ENCODE assay signal across 19 mouse cellular contexts in the genomic region with DNA sequence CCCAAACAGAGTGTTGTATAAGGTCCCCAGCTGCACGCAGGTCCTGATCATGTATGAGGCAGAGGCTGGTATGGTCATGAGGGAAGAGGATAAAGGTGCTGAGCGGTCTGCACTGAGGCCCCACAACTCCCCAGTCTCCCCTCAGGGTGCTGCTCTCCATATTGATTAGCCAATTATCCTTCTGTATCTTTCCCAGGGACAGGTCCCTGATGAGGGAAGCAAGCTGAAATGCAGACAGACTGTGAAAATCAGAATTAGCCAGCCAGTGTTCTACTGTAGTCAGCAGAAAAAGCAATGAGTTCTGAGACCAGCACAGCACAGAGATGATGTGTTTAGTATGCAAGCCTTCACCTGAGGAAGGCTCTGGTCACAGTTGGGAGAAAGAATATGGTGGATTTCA.
DNase-seq lines count a peak whose midpoint lies in the region; ATAC-seq and TF ChIP-seq lines count a peak whose summit lies in the region.
"Had no signal": no experiment of that assay in that cellular context is flagged by ENCODE, and none has a peak within 500 bp of the region (broad histone marks: within the 10 kb centered on the region; RNA-seq: fewer than 3 reads in every experiment).

No protein-coding gene starts in this region.

- 0 out of 2 replicates have a peak overlapping the region, but pooled peaks have one; percentile 2 for H3K9ac ChIP-seq in forebrain, embryonic 13.5 days
- no peak overlapping the region for H3K9ac ChIP-seq in hindbrain, embryonic 15.5 days
- H3K9ac ChIP-seq in midbrain, postnatal 0 days (replicated peaks; ENCODE audit: low read length, poor library complexity, severe bottlenecking) = no peak overlapping the region
- no peak overlapping the region for H3K9ac ChIP-seq in stomach, postnatal 0 days (ENCODE audit: low read length)
- H3K9ac ChIP-seq: embryonic facial prominence, embryonic 13.5 days; heart, embryonic 15.5 days; limb, embryonic 13.5 days; liver, embryonic 14.5 days had no signal

- no peaks in the 10 kb centered on the region for H3K27me3 ChIP-seq in forebrain, embryonic 13.5 days
- H3K27me3 ChIP-seq in hindbrain, embryonic 15.5 days = no peaks in the 10 kb centered on the region
- no peaks in the 10 kb centered on the region for H3K27me3 ChIP-seq in midbrain, postnatal 0 days (ENCODE audit: insufficient read depth, low read length)
- H3K27me3 ChIP-seq in stomach, postnatal 0 days (ENCODE audit: control insufficient read depth, insufficient read depth, low read length) = no peaks in the 10 kb centered on the region
- H3K27me3 ChIP-seq: CH12.LX; embryonic facial prominence, embryonic 13.5 days; heart, embryonic 15.5 days; limb, embryonic 13.5 days had no signal

- H3K27ac ChIP-seq in forebrain, embryonic 13.5 days = peak overlapping the region; percentile 26
- peak overlapping the region; percentile 76 for H3K27ac ChIP-seq in hindbrain, embryonic 15.5 days (replicated peaks)
- H3K27ac ChIP-seq in midbrain, postnatal 0 days (ENCODE audit: low read depth, low read length) = peak overlapping the region; percentile 33
- H3K27ac ChIP-seq in stomach, postnatal 0 days (replicated peaks) = no peak overlapping the region
- H3K27ac ChIP-seq: embryonic facial prominence, embryonic 13.5 days; heart, embryonic 15.5 days; limb, embryonic 13.5 days; liver, embryonic 14.5 days had no signal

- TF ChIP-seq EP300 in stomach, postnatal 0 days (optimal IDR thresholded peaks at IDR 0.05) = no peak

- H3K9me3 ChIP-seq in forebrain, embryonic 13.5 days (replicated peaks) = no peaks in the 10 kb centered on the region
- H3K9me3 ChIP-seq in hindbrain, embryonic 15.5 days = no peaks in the 10 kb centered on the region
- no peaks in the 10 kb centered on the region for H3K9me3 ChIP-seq in midbrain, postnatal 0 days (ENCODE audit: low read length)
- H3K9me3 ChIP-seq in stomach, postnatal 0 days (ENCODE audit: control insufficient read depth, low read length) = no peaks in the 10 kb centered on the region
- H3K9me3 ChIP-seq: embryonic facial prominence, embryonic 13.5 days; heart, embryonic 15.5 days; limb, embryonic 13.5 days had no signal

- no peak for TF ChIP-seq CTCF in midbrain, postnatal 0 days (IDR thresholded peaks at IDR 0.05)
- TF ChIP-seq CTCF in stomach, postnatal 0 days (IDR thresholded peaks at IDR 0.05; ENCODE audit: low read depth) = no peak

- ATAC-seq in frontal cortex, adult (ENCODE audit: low TSS enrichment) = peak; percentile 20; the same call in 1 of the 2 replicates
- no peak for ATAC-seq in forebrain, embryonic 13.5 days
- peak; percentile 75 for ATAC-seq in hindbrain, embryonic 15.5 days (ENCODE audit: low FRiP score, low read depth)
- peak; percentile 50; the same call in 1 of the 2 replicates for ATAC-seq in midbrain, postnatal 0 days (ENCODE audit: low FRiP score)
- no peak for ATAC-seq in stomach, postnatal 0 days (ENCODE audit: low FRiP score, low TSS enrichment)

- 51% methylated on average over 2 of the region's 2 CpGs for WGBS in forebrain, embryonic 13.5 days
- 47% methylated on average over 2 of the region's 2 CpGs for WGBS in hindbrain, embryonic 15.5 days
- 41% methylated on average over 2 of the region's 2 CpGs for WGBS in midbrain, postnatal 0 days
- WGBS in stomach, postnatal 0 days = 98% methylated on average over 2 of the region's 2 CpGs

- H3K4me3 ChIP-seq in forebrain, embryonic 13.5 days = no peak overlapping the region
- no peak overlapping the region for H3K4me3 ChIP-seq in hindbrain, embryonic 15.5 days
- no peak overlapping the region for H3K4me3 ChIP-seq in midbrain, postnatal 0 days (ENCODE audit: low read depth, low read length)
- no peak overlapping the region for H3K4me3 ChIP-seq in stomach, postnatal 0 days (ENCODE audit: low read depth, low read length)
- H3K4me3 ChIP-seq: embryonic facial prominence, embryonic 13.5 days; heart, adult 2 months; heart, embryonic 15.5 days; limb, embryonic 13.5 days; myocyte had no signal

- H3K4me1 ChIP-seq in forebrain, embryonic 13.5 days = peaks cover 19% of the 10 kb centered on the region
- peaks cover 33% of the 10 kb centered on the region for H3K4me1 ChIP-seq in hindbrain, embryonic 15.5 days (replicated peaks)
- H3K4me1 ChIP-seq in midbrain, postnatal 0 days (ENCODE audit: insufficient read depth, low read length) = peaks cover 7% of the 10 kb centered on the region
- H3K4me1 ChIP-seq in stomach, postnatal 0 days (replicated peaks; ENCODE audit: control insufficient read depth, insufficient read depth) = no peaks in the 10 kb centered on the region
- H3K4me1 ChIP-seq: embryonic facial prominence, embryonic 13.5 days; limb, embryonic 13.5 days had no signal

- no peak for DNase-seq in frontal cortex, postnatal 25 days (ENCODE audit: low spot score in 2 of 2)
- DNase-seq in midbrain, postnatal 0 days (ENCODE audit: low spot score) = no peak
- no peak for DNase-seq in stomach, postnatal 0 days (ENCODE audit: low spot score)
- no peak for DNase-seq in lung, postnatal 4 days
- DNase-seq: adrenal gland, adult 8-10 months; cerebellum, adult 11-12 months; kidney, adult 2 months; kidney, postnatal 36 days; right cerebral cortex, postnatal 25 days had no signal

- no peak overlapping the region for H3K4me2 ChIP-seq in forebrain, embryonic 13.5 days
- no peak overlapping the region for H3K4me2 ChIP-seq in hindbrain, embryonic 15.5 days
- no peak overlapping the region for H3K4me2 ChIP-seq in midbrain, postnatal 0 days (ENCODE audit: low read depth, low read length, poor library complexity, severe bottlenecking)
- H3K4me2 ChIP-seq in stomach, postnatal 0 days (replicated peaks; ENCODE audit: low read depth) = no peak overlapping the region
- H3K4me2 ChIP-seq: embryonic facial prominence, embryonic 13.5 days; heart, embryonic 15.5 days; limb, embryonic 13.5 days had no signal

- H3K36me3 ChIP-seq in forebrain, embryonic 13.5 days (ENCODE audit: poor library complexity, severe bottlenecking) = no peaks in the 10 kb centered on the region
- peaks cover 4% of the 10 kb centered on the region; the same call in 1 of the 2 replicates for H3K36me3 ChIP-seq in hindbrain, embryonic 15.5 days
- H3K36me3 ChIP-seq in midbrain, postnatal 0 days (ENCODE audit: insufficient read depth, low read length) = 0 out of 2 replicates have a peak, but pooled peaks cover 2% of the 10 kb centered on the region
- H3K36me3 ChIP-seq in stomach, postnatal 0 days (ENCODE audit: control insufficient read depth, insufficient read depth, low read length) = no peaks in the 10 kb centered on the region
- H3K36me3 ChIP-seq: embryonic facial prominence, embryonic 13.5 days; heart, embryonic 15.5 days; limb, embryonic 13.5 days had no signal

Comparison
In these comparisons a context has a peak if more than half of its experiments do, and no peak if none do; other contexts are left out.
1. ATAC-seq: peak in frontal cortex, adult (single experiment), hindbrain, embryonic 15.5 days (single experiment) and midbrain, postnatal 0 days (single experiment); none in forebrain, embryonic 13.5 days (single experiment) and stomach, postnatal 0 days (single experiment).